In genomic region chr10:98740507-98741147, GRCm38 (mm10) we compare ENCODE assay signal across 15 mouse cellular contexts.
DNase-seq lines count a peak whose midpoint lies in the region; ATAC-seq and TF ChIP-seq lines count a peak whose summit lies in the region.
"Had no signal": no experiment of that assay in that cellular context is flagged by ENCODE, and none has a peak within 500 bp of the region (broad histone marks: within the 10 kb centered on the region; RNA-seq: fewer than 3 reads in every experiment).

No protein-coding gene starts in this region.

- intact Hi-C loops in gastrocnemius, postnatal 36 days (cut with DNase I), result no loop called here

- H3K27me3 ChIP-seq in G1E (ENCODE audit: insufficient read depth, low read length) (no peaks in the 10 kb centered on the region), MEL (ENCODE audit: control insufficient read depth in 1 of 2, insufficient read depth in 2 of 2, low read length in 2 of 2) (no peaks in the 10 kb centered on the region)
- H3K27me3 ChIP-seq: embryonic facial prominence, embryonic 12.5 days; forebrain, embryonic 13.5 days; Patski had no signal

- H3K36me3 ChIP-seq in G1E (replicated peaks) (no peaks in the 10 kb centered on the region), MEL (ENCODE audit: control insufficient read depth in 1 of 2, insufficient read depth in 2 of 2, low read length in 2 of 2) (peaks cover 0 to 46% of the 10 kb centered on the region in 2 experiments; a peak in 2 of 4 replicates)
- H3K36me3 ChIP-seq: embryonic facial prominence, embryonic 10.5 days; embryonic facial prominence, embryonic 12.5 days had no signal

- DNase-seq in G1E (ENCODE audit: low spot score) (peak; percentile 14), MEL (ENCODE audit: low read depth, low spot score) (peak; percentile 80)
- no peak for DNase-seq in spleen, adult 18-20 months
- no peak for DNase-seq in gastrocnemius, postnatal 36 days
- DNase-seq in urinary bladder, postnatal 25 days (ENCODE audit: low spot score), result no peak
- DNase-seq: adrenal gland, adult 8-10 months; cerebellum, adult 11-12 months; cerebellum, adult 9-10 months had no signal

- peak overlapping the region; percentile 69 for H3K9ac ChIP-seq in MEL (ENCODE audit: control insufficient read depth, low read depth, low read length, poor library complexity, severe bottlenecking)
- H3K9ac ChIP-seq: embryonic facial prominence, embryonic 12.5 days; forebrain, embryonic 13.5 days had no signal

- ATAC-seq in G1E (ENCODE audit: extremely low read depth, insufficient number of reproducible peaks, low FRiP score, poor library complexity, severe bottlenecking), result peak; percentile 82
- peak; percentile 20; the same call in 1 of the 2 replicates for ATAC-seq in megakaryocyte progenitor cell, adult 5-6 weeks (replicated peaks; ENCODE audit: poor library complexity)
- ATAC-seq: activated CD4-positive, CD25-positive, alpha-beta regulatory T cell, adult 4 months; forebrain, embryonic 13.5 days; forebrain, embryonic 16.5 days; Patski had no signal

- TF ChIP-seq POLR2A in MEL (IDR thresholded peaks at IDR 0.05; ENCODE audit: control insufficient read depth in 1 of 2, insufficient read depth in 1 of 2, low read depth in 1 of 2, low read length in 2 of 2, poor library complexity in 1 of 2), result no peak

- H3K4me3 ChIP-seq in G1E (ENCODE audit: low read depth, low read length) (no peak overlapping the region; the same call in 1 of the 2 replicates), MEL (ENCODE audit: control insufficient read depth in 1 of 2, insufficient read depth in 1 of 2, low read depth in 2 of 2, low read length in 2 of 2) (peak overlapping the region; percentile 21 to 31; a peak in 3 of 4 replicates)
- H3K4me3 ChIP-seq: embryonic facial prominence, embryonic 10.5 days; embryonic facial prominence, embryonic 12.5 days; forebrain, embryonic 13.5 days had no signal

- TF ChIP-seq EP300 in MEL (IDR thresholded peaks at IDR 0.05; ENCODE audit: low read depth in 1 of 2, low read length in 2 of 2), result peak; percentile 84 to 88

- TF ChIP-seq CTCF in G1E (IDR thresholded peaks at IDR 0.05; ENCODE audit: low read depth, low read length) (no peak), MEL (IDR thresholded peaks at IDR 0.05 in 2 of 3, conservative IDR thresholded peaks at IDR 0.05 in 1 of 3; ENCODE audit: control insufficient read depth in 1 of 3, insufficient read depth in 1 of 3, low read depth in 2 of 3, low read length in 3 of 3, poor library complexity in 1 of 3, severe bottlenecking in 1 of 3) (no peak)

- H3K27ac ChIP-seq in MEL (ENCODE audit: control insufficient read depth, low read depth, low read length), result peak overlapping the region; percentile 97
- H3K27ac ChIP-seq: embryonic facial prominence, embryonic 10.5 days; embryonic facial prominence, embryonic 12.5 days; forebrain, embryonic 13.5 days had no signal

- H3K4me1 ChIP-seq in G1E (ENCODE audit: insufficient read depth, low read depth, low read length) (peaks cover 52% of the 10 kb centered on the region), MEL (ENCODE audit: control insufficient read depth in 1 of 2, insufficient read depth in 2 of 2, low read length in 2 of 2) (peaks cover 14 to 44% of the 10 kb centered on the region in 2 experiments)
- H3K4me1 ChIP-seq: forebrain, embryonic 13.5 days had no signal

- TF ChIP-seq RAD21 in MEL (IDR thresholded peaks at IDR 0.05; ENCODE audit: low read depth, low read length), result no peak

- no peaks in the 10 kb centered on the region; the same call in 1 of the 2 replicates for H3K79me2 ChIP-seq in MEL (ENCODE audit: control insufficient read depth, insufficient read depth, low read length, poor library complexity)

- H3K9me3 ChIP-seq in G1E (replicated peaks) (no peaks in the 10 kb centered on the region), MEL (replicated peaks; ENCODE audit: insufficient read depth, low read length) (no peaks in the 10 kb centered on the region)
- H3K9me3 ChIP-seq: embryonic facial prominence, embryonic 10.5 days; embryonic facial prominence, embryonic 12.5 days; forebrain, embryonic 13.5 days had no signal

TF ChIP-seq in MEL, 35 proteins besides CTCF, POLR2A, EP300 and RAD21:
- TF ChIP-seq SIN3A (IDR thresholded peaks at IDR 0.05; ENCODE audit: low read length) (no peak; the same call in 1 of the 2 replicates), USF2 (IDR thresholded peaks at IDR 0.05; ENCODE audit: borderline replicate concordance in 1 of 2, insufficient read depth in 1 of 2, low read depth in 1 of 2, low read length in 2 of 2) (no peak), MAX (IDR thresholded peaks at IDR 0.05; ENCODE audit: low read length) (no peak), MYB (IDR thresholded peaks at IDR 0.05; ENCODE audit: low read depth, low read length) (peak; percentile 91), ETS1 (IDR thresholded peaks at IDR 0.05; ENCODE audit: low read depth, low read length) (peak; percentile 81), BHLHE40 (IDR thresholded peaks at IDR 0.05; ENCODE audit: borderline replicate concordance, low read depth, low read length) (no peak), JUND (IDR thresholded peaks at IDR 0.05; ENCODE audit: low read depth, low read length) (peak; percentile 46; the same call in 1 of the 2 replicates), TBP (IDR thresholded peaks at IDR 0.05; ENCODE audit: low read depth, low read length) (0 out of 2 replicates have a peak, but pooled peaks have one; percentile 50), USF1 (IDR thresholded peaks at IDR 0.05; ENCODE audit: low read depth, low read length) (no peak), KAT2A (conservative IDR thresholded peaks at IDR 0.05; ENCODE audit: low read depth, low read length) (no peak; the same call in 1 of the 2 replicates), MEF2A (IDR thresholded peaks at IDR 0.05; ENCODE audit: extremely low read depth, insufficient replicate concordance, low read depth, low read length, poor library complexity, severe bottlenecking) (no peak), NELFE (IDR thresholded peaks at IDR 0.05; ENCODE audit: low read depth, low read length) (peak; percentile 38; the same call in 1 of the 2 replicates), MAFK (IDR thresholded peaks at IDR 0.05; ENCODE audit: borderline replicate concordance, low read depth, low read length) (no peak), ZNF384 (IDR thresholded peaks at IDR 0.05; ENCODE audit: low read depth, low read length) (peak; percentile 42; the same call in 1 of the 2 replicates), GABPA (IDR thresholded peaks at IDR 0.05; ENCODE audit: low read depth, low read length) (no peak), MXI1 (IDR thresholded peaks at IDR 0.05; ENCODE audit: low read depth, low read length) (0 out of 2 replicates have a peak, but pooled peaks have one; percentile 21), RCOR1 (IDR thresholded peaks at IDR 0.05; ENCODE audit: low read depth, low read length) (peak; percentile 54), ELF1 (IDR thresholded peaks at IDR 0.05; ENCODE audit: low read depth, low read length) (no peak), HCFC1 (IDR thresholded peaks at IDR 0.05; ENCODE audit: low read depth, low read length) (no peak; the same call in 1 of the 2 replicates), GATA1 (IDR thresholded peaks at IDR 0.05; ENCODE audit: low read depth, low read length) (peak; percentile 92), TCF12 (IDR thresholded peaks at IDR 0.05; ENCODE audit: low read depth, low read length) (peak; percentile 77), ZKSCAN1 (IDR thresholded peaks at IDR 0.05; ENCODE audit: low read depth, low read length) (no peak)

Comparison
In these comparisons a context has a peak if more than half of its experiments do, and no peak if none do; other contexts are left out.
1. DNase-seq: peak in G1E (single experiment) and MEL (single experiment); none in spleen, adult 18-20 months (0 of 2), gastrocnemius, postnatal 36 days (0 of 2) and urinary bladder, postnatal 25 days (single experiment).